Mouse (Mus musculus) stomach, postnatal 0 days (tissue): ENCODE measurements at regions not wholly inside any gene's neighbourhood (a gene's known extent, or its start where the extent isn't known, plus 50 kb on each side); places are given as distances from the start of the nearest gene placed in this dataset.

Experiments used
- ATAC-seq: fragments of 200-750 bp; cut with Nextera tagmentation; 2 replicates; pipeline ENCODE4 v1.8.0; 2017; ENCODE audit not compliant: low FRiP score, low TSS enrichment
- DNase-seq: peaks from one replicate; pipeline ENCODE4 v3.0.0-alpha.2; 2016; ENCODE audit warnings: low spot score
- H3K27ac ChIP-seq: fragments of 300-500 bp; sonication (generic); replicated peaks from 2 replicates; pipeline ENCODE4 v1.5.1; 2014; ENCODE audit warnings: mild to moderate bottlenecking, control low read depth
- H3K27me3 ChIP-seq: fragments of 300-500 bp; sonication (generic); 2 replicates; pipeline ENCODE4 v1.6.1; 2014; ENCODE audit warnings: low read length; ENCODE audit not compliant: control insufficient read depth, insufficient read depth
- H3K36me3 ChIP-seq: fragments of 300-500 bp; sonication (generic); 2 replicates; pipeline ENCODE4 v1.6.1; 2014; ENCODE audit warnings: low read length, mixed read lengths; ENCODE audit not compliant: control insufficient read depth, insufficient read depth
- H3K4me1 ChIP-seq: fragments of 300-500 bp; sonication (generic); replicated peaks from 2 replicates; pipeline ENCODE4 v1.6.1; 2014; ENCODE audit warnings: antibody characterized with exemption; ENCODE audit not compliant: control insufficient read depth, insufficient read depth
- H3K4me2 ChIP-seq: fragments of 300-500 bp; sonication (generic); replicated peaks from 2 replicates; pipeline ENCODE4 v1.6.1; 2014; ENCODE audit warnings: low read depth, mild to moderate bottlenecking, control low read depth, moderate library complexity
- H3K4me3 ChIP-seq: fragments of 300-500 bp; sonication (generic); 2 replicates; pipeline ENCODE4 v1.5.1; 2014; ENCODE audit warnings: low read depth, low read length, control low read depth
- H3K9ac ChIP-seq: fragments of 300-500 bp; sonication (generic); 2 replicates; pipeline ENCODE4 v1.6.1; 2014; ENCODE audit warnings: mild to moderate bottlenecking, low read length, control low read depth, mixed read lengths
- H3K9me3 ChIP-seq: fragments of 300-500 bp; sonication (generic); 2 replicates; pipeline ENCODE4 v1.6.1; 2016; ENCODE audit warnings: low read length; ENCODE audit not compliant: control insufficient read depth
- CTCF ChIP-seq: IDR thresholded peaks from 2 replicates; pipeline ENCODE4 v1.5.1; 2016; ENCODE audit warnings: antibody characterized with exemption, low read depth, mild to moderate bottlenecking, moderate library complexity
- EP300 ChIP-seq: optimal IDR thresholded peaks from 2 replicates; pipeline ENCODE3; 2016; ENCODE audit warnings: antibody characterized with exemption
- WGBS: fragments of 180-500 bp; shearing (Covaris S2); extraction: QIAGEN DNeasy Blood & Tissue Kit; methylation state at CpG from one replicate; pipeline ENCODE4 v1.1.7; 2014; 5-methylcytosine and 5-hydroxymethylcytosine counted together

GRCm38 (mm10) chr6:116980349-116980995, 187.9 kb upstream of the Cxcl12 start:
- no peak for ATAC-seq
- H3K27me3 ChIP-seq, result no peaks in the 10 kb centered on the region
- no peaks in the 10 kb centered on the region for H3K36me3 ChIP-seq
- TF ChIP-seq CTCF (no peak), EP300 (no peak)
- no peaks in the 10 kb centered on the region for H3K4me1 ChIP-seq
- no peaks in the 10 kb centered on the region for H3K9me3 ChIP-seq
- no peak overlapping the region for H3K27ac ChIP-seq
- DNase-seq, result no peak
- peak overlapping the region; percentile 20 for H3K4me2 ChIP-seq
- H3K4me3 ChIP-seq, result no peak overlapping the region
- WGBS, result 7% methylated on average over 10 of the region's 10 CpGs
- H3K9ac ChIP-seq, result no peak overlapping the region

- Histone ChIP-seq H3K27ac (no peak overlapping the region), H3K27me3 (no peaks in the 10 kb centered on the region), H3K4me1 (no peaks in the 10 kb centered on the region), H3K9ac (no peak overlapping the region), H3K4me2 (no peak overlapping the region), H3K36me3 (no peaks in the 10 kb centered on the region), H3K4me3 (no peak overlapping the region), H3K9me3 (no peaks in the 10 kb centered on the region)
- DNase-seq (no peak), ATAC-seq (no peak)
- TF ChIP-seq CTCF, result no peak
- no peak for TF ChIP-seq EP300
- WGBS, result 55% methylated on average over 4 of the region's 4 CpGs
These were observed 183.1 kb upstream of the Cxcl12 start for GRCm38 (mm10) chr6:116985147-116985737.

- TF ChIP-seq CTCF (no peak), EP300 (no peak)
- no peaks in the 10 kb centered on the region for H3K27me3 ChIP-seq
- H3K9ac ChIP-seq, result no peak overlapping the region
- no peak overlapping the region for H3K4me2 ChIP-seq
- H3K36me3 ChIP-seq, result no peaks in the 10 kb centered on the region
- no peaks in the 10 kb centered on the region for H3K9me3 ChIP-seq
- H3K4me1 ChIP-seq, result no peaks in the 10 kb centered on the region
- no peak for ATAC-seq
- H3K27ac ChIP-seq, result no peak overlapping the region
- H3K4me3 ChIP-seq, result no peak overlapping the region
- no peak for DNase-seq
- WGBS, result 43% methylated on average over 10 of the region's 10 CpGs
These were observed 181.9 kb upstream of the Cxcl12 start for GRCm38 (mm10) chr6:116986266-116987000.

GRCm38 (mm10) chr6:116987243-116987642, 181.1 kb upstream of the Cxcl12 start:
- no peak for ATAC-seq
- no peaks in the 10 kb centered on the region for H3K36me3 ChIP-seq
- no peak overlapping the region for H3K27ac ChIP-seq
- H3K9ac ChIP-seq, result no peak overlapping the region
- no peak overlapping the region for H3K4me3 ChIP-seq
- H3K9me3 ChIP-seq, result no peaks in the 10 kb centered on the region
- no peak for DNase-seq
- TF ChIP-seq EP300, result no peak
- TF ChIP-seq CTCF, result peak; percentile 41
- no peaks in the 10 kb centered on the region for H3K4me1 ChIP-seq
- WGBS, result 83% methylated on average over 5 of the region's 5 CpGs
- H3K4me2 ChIP-seq, result no peak overlapping the region
- H3K27me3 ChIP-seq, result no peaks in the 10 kb centered on the region

- no peaks in the 10 kb centered on the region for H3K9me3 ChIP-seq
- no peak for DNase-seq
- no peak overlapping the region for H3K27ac ChIP-seq
- no peak for TF ChIP-seq CTCF
- no peak for TF ChIP-seq EP300
- no peak overlapping the region for H3K4me2 ChIP-seq
- H3K27me3 ChIP-seq, result no peaks in the 10 kb centered on the region
- ATAC-seq, result no peak
- WGBS, result 71% methylated on average over 9 of the region's 9 CpGs
- H3K9ac ChIP-seq, result no peak overlapping the region
- H3K4me1 ChIP-seq, result no peaks in the 10 kb centered on the region
- H3K4me3 ChIP-seq, result no peak overlapping the region
- no peaks in the 10 kb centered on the region for H3K36me3 ChIP-seq
These were observed 169.2 kb upstream of the Cxcl12 start for GRCm38 (mm10) chr6:116998948-116999682.

GRCm38 (mm10) chr6:116999940-117000339, 168.4 kb upstream of the Cxcl12 start:
- Histone ChIP-seq H3K9ac (no peak overlapping the region), H3K27ac (no peak overlapping the region), H3K4me1 (no peaks in the 10 kb centered on the region), H3K4me2 (no peak overlapping the region), H3K9me3 (no peaks in the 10 kb centered on the region), H3K4me3 (no peak overlapping the region), H3K36me3 (no peaks in the 10 kb centered on the region), H3K27me3 (no peaks in the 10 kb centered on the region)
- 33% methylated on average over 4 of the region's 4 CpGs for WGBS
- TF ChIP-seq CTCF (no peak), EP300 (no peak)
- no peak for DNase-seq
- no peak for ATAC-seq
